Mouse (Mus musculus): Measurements from ENCODE around the gene Hnrnpu.
"Not testable (repeated sequence)": the region's sequence is repeated elsewhere in the genome, so short reads cannot be mapped to it uniquely, and the experiment has no call there.

Gene Hnrnpu

DNA sequence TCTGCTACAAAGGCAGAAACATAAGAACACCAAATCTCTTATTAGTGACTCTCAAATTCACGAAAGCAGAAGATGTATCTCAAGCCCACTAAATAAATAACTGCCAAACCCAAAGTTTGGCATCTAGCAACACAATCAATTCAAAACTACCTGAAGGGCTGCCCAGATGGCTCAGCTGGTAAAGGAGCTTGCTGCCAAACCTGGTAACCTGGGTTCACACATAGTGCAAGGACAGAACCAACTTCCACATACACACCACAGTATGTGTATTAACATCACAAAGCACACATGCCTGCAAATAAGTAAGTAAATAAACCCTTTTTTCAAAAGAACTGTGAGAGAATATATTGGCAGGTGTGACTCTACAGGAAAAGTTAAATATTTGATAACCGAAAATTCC lies 23.4 kb downstream of the Hnrnpu start:
- DNase-seq (ENCODE audit: low spot score in 2 of 2): no peak

DNA sequence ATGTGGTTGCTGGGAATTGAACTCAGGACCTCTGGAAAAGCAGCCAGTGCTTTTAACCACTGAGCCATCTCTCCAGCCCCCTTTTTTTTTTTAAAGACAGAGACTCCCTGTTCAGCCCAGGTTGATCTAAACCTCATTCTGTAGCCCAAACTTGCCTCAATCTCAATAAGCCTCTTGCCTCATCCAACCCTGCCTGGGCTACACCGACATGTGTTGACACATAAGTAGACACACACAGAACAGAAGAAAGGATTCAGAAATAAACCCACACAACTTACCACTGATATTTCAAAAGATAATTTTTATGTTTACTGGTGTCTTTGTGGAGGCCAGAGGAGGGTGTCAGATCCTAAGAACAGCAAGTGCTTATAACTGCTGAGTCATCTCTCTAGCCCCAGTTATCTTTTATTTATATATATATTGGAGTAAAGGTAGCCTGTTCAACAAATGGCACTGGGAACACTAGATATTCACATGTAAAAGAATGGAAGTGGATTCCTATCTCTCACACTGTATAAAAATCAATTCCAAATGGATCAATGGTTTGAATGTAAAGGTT lies 24.5 kb downstream of the Hnrnpu start:
- DNase-seq (ENCODE audit: low spot score in 2 of 2): no peak

DNA sequence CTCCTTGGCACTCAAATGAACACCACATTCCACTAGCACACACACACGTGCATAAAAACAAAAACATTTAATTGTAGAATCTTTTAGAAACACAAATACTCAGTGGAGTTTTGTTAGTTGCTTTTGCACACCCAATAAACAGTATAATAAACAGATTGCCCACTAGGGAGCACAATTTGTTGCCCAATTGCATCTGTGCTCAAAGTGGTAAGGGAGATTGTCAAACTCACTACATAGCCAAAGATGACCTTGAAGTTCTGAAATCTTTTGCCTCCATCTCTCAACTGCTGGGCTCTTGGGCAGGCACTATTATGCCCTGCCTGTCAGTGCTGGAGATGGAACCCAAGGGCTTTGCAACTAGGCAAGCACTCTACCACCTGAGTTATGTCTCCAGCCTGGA lies 27.5 kb downstream of the Hnrnpu start:
- DNase-seq (ENCODE audit: low spot score in 2 of 2): no peak

DNA sequence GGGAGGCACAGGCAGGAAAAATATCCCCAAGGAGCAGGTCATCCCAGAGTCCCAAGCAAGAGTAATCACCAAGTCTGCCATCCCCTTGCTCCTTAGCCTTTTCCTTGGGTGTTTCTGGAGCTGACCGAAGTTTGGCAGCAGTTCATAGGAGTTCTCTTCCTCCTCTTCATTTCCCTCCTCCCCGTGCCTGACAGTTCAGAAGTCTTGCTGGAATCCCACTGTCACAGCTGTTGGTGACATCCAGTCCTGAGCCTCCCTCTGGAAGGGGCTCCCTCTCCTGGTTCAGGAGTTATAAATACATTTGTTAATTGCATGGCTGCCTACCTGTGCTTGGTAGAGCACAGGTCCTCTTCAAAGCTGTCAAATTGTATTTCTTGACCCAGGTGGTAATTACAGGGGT lies 28.1 kb downstream of the Hnrnpu start:
- DNase-seq (ENCODE audit: low spot score in 2 of 2): no peak

DNA sequence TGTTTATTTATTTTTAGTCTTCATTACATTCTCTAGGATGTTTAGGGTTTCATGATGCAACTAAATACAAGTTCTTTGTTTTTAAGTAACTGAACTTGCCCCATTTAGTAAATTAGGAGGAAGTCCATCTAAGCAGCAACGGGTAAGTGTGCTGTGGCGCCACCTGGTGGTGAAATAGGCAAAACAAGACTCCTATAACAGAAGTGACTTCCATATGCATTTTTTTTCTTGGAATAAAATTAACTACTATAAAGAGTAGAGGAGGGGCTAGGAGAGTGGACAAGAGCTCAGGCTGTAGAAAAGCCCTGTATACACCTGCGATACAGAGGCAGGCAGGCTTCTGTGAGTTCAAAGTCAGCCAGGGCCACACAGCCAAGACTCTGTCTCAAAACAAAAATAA lies 34.2 kb downstream of the Hnrnpu start:
- DNase-seq (ENCODE audit: low spot score in 2 of 2): peak; percentile 53 to 72

DNA sequence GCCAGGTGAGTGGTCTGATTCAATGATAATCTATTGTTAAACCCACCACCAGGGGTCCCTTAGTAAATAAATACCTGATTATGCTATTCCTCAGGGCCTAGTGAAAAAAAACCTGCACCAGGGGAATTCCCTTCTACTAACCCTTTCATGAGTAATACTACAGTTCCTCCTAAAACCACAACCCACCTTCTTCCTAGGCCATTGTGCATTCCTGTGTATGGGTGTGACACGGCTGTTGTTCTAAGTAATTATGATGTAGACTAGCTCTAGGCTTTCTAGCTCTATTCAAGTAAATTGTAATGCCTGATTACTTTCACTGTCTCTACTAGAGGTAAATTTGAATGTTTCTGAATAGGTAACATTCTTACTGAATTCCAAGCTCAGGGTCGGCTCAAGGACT lies 36.3 kb downstream of the Hnrnpu start:
- DNase-seq (ENCODE audit: low spot score in 2 of 2): not testable (repeated sequence)

DNA sequence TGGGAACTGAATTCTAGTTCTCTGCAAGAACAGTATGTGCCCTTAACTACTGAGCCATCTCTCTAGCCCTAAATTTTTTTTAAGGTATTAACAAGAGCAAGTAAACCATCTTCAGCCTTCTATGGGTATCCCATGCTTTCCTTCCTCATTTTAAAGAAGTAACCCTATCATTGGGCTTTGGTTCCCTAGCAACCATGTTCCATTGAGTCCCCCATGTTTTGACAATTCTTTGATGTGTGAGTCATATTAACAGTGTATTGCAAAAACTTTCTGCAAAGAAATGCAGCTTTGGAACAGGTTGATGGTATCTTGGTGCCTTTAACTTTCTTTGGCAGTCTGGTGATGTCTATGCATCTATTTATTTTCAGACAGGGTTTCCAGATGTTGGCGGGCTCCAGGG lies 43.5 kb downstream of the Hnrnpu start:
- DNase-seq (ENCODE audit: low spot score in 2 of 2): no peak

DNA sequence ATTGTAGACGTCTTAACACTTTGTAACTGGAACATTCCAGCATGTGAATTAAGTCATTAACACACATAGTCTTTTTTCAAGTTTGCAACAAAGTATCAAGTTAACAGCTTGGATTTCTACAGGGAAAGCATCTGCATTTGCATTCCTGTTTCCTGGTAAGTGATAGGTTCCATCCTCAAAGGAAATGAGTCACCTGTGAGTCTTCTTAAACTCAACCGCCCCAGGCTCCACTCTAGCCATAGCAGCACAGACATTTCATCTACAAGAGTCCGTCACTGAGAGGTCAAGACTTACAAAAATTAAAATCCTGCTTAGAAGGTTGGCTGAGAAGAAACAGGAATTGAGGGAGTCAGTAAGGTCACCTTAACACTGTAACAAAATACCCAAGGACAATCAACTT lies 45.9 kb downstream of the Hnrnpu start:
- no peak for DNase-seq (ENCODE audit: low spot score in 2 of 2)

DNA sequence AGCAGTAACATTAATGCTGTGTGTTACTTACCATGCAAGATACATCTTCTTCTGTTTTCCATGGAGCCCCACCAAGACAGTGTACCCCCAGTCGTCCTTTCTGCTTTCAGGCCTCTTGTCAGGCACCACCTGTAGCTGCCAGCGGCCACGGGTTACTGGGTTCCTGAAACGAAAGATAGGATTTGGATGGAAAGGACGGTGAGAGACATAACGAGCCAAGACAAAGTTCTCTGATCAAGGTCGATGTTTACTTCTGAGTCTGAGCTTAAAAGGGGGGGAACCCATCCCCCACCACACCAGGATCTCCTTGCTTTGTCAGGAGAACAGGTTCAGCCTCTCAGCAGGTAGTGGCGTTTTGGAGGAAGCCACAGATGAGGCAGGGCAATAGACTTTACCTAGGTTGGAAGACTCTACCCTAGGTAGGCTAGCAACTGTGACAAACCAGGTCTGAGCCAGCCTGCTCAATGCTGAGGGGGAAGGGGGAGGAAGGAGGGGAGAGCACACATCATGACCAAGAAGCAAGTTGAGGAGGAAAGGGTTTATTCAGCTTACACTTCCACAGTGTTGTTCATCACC lies 49.9 kb downstream of the Hnrnpu start:
- no peak for DNase-seq (ENCODE audit: low spot score in 2 of 2)

DNA sequence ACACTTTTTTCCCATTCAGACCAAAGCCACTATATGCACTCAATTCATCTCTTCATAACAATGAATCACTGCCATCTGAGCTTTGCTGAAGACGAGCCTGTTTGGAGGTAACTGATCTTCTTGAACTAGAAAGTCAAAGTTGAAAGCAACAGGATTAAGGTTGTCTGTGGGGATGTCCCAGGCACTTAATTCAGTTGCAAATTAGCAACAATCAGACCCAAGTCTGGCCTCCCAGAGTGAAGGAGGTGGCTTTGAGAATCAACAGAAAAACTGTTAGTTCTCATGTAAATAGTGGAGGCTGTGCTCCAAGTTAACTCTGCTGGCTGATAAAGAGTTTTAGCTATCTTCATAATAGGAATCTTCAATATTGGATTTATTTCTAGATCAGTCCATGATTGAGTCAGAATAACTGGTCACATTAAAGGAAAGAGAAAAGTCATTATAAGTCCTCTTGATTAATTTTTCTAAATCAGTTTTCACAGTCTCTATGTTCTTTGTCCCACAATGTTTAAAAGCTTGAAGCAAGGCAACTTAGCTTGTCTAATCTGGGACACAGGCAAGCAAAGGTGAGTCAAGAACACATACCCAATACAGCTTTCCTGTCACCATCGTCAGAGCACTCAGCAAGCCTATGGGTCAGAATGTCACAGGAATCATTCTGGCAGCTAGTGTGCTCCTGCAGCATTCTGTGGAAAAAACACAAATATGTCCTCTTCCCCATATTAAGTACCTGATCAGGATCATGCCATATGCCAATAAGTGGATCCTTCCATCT lies 53.5 kb downstream of the Hnrnpu start:
- DNase-seq (ENCODE audit: low spot score in 2 of 2): no peak

DNA sequence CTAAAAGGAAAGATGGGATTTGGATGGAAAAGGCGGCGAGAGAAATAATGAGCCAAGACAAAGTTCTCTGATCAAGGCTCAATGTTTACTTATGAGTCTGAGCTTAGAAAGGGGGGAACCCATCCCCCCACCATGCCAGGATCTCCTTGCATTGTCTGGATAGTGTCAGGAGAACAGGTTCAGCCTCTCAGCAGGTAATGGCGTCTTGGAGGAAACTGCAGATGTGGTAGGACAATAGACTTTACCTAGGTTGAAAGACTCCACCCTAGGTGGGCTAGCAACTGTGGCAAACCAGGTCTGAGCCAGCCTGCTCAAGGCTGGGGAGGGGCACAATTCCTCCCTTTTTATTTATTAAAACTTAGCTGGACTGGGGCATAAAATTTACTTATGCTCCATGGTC lies 54.3 kb downstream of the Hnrnpu start:
- DNase-seq (ENCODE audit: low spot score in 2 of 2): not testable (repeated sequence)

DNA sequence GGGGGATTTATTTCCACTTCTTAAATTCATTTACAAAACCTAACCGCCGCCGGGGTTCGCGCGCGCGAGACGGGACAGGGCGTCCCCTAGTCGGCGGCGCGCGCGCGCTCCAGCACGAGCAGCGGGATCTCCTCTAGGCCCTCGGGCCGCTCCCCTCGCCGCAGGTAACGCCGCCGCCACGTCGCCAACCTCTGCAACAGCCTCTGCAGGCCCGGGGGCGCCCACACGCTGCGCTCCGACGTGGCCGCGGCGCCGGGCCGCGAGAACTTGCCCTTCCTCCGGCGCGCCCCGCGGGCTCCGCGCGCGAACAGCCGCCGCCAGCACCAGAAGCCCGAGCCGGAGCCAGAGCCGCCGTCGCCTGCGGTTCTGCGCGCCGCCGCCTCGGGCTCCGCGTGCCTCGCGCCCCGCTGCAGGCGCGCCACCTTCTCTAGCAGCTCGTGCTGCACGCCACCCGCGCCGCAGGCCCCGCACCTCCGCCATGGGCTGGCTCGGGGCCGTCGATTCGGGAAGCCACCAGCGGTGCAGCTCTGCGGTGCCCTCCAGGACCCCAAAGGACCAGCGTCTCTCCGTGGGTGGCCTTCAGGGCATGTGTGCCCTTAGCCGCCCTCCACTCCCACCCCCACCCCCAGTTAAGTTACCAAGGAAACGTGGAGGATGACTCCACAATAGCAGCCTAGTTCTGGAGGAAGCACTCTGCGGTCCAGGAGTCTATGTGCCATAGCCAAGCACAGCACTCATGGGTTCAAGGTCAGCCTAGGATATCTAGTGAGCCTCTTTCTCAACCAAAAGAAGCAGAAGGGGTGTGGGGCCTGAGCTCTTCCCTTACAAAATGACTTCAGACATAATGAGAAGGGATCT lies 61.3 kb downstream of the Hnrnpu start:
- peak; percentile 33 to 40 for DNase-seq (ENCODE audit: low spot score in 2 of 2)

DNA sequence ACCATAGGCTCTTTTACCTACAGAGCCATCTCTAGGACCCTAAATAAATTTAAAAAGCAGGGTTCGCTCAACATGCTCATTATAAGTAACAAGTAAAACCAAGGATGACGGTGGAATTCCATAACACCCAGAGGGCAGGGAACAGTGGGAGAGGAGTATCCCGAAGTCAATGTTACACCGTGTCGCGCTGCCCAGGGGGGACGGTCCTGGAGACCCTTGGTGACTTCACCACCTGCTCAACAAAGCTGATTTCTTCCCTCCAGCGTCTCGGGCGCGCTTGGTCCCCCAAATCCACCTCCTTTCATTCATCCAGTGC lies 61.9 kb downstream of the Hnrnpu start:
- no peak for DNase-seq (ENCODE audit: low spot score in 2 of 2)

DNA sequence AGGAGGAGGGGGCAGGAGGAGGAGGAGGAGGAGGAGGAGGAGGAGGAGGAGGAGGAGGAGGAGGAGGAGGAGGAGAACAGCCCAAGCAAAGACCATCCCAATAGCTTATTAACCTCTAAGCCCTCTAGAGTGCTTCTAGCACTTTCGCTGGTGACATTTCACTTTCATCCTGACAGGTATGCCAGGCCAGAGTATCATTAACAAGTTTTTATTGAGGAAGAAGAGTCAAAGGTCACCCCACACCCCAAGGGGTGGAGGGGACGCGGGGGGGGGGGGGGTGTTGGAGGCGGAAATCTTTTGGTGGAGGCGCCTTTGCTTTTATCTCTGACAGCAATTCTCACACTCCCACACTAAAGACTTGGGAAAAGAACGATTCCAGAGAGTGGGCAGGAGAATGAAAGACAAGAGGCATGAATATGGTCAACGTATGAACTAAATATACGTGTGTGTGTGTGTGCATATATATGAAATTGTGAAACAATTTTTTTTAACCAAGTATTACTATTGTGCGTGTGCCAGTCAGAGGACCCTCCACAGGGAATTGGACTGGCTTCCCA lies 62.3 kb downstream of the Hnrnpu start:
- DNase-seq (ENCODE audit: low spot score in 2 of 2): no peak
